Mouse (Mus musculus): ENCODE results near the gene Trmt2a.
A peak's percentile ranks its signal among the peaks of the same experiment; 100 is the strongest.

The Trmt2a gene

DNA sequence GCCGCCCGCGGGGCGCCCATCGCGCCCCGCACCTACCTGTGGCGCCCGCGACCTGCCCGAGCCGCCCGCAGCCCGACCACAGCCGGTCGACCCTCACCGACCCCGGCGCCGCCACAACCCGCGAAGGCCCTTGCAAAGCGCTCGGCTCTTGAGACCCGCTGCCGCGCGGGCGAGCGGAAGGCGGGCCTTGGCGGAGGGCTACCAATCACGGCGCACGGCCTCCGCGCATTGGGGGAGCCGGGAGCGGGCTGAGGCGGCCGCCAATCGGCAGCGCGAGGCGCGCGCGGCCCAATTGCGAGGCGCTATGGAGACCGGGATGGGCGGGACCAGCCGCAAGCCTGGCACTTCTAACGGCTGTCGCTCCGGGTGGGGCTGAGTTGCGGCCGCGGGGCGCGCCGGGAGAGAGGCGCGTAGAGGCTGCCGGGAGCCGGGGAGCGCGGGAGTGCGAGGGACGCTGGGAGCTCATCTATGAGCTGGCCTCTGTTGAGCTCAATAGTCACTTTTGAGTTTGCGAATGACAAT lies 40.6 kb downstream of the Trmt2a start, which contains the start of gene Dgcr8:
Gene Dgcr8, minus strand, starts transcription at position 180 of the 522 bp plus-strand sequence.
- DNase-seq (ENCODE audit: low read depth, low spot score): peak; percentile 97

DNA sequence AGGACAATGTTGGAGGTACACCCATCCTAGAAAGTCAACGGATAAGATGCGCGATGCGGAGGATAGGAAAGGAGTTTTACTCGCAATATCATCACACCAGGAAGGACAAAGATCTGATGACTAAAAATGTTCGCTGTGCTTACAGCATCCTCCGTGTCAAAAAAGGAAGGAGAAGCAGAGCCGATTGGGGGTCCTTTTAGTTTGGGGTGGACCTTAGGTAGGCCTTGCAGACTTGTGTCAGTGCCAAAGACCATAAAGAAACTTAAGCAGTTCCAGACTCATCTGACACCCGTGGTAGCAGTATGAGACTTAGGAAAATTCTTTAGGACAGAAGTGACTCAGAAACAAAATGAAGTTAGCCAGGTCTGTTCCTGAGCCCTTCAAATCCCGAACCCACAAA lies 41.1 kb downstream of the Trmt2a start:
- DNase-seq (ENCODE audit: low read depth, low spot score): peak; percentile 25

All from 3T3-L1 (cell line).